Mouse (Mus musculus) neural tube, embryonic 13.5 days (tissue): ENCODE results near the gene Vps54. TPM values are rescaled to one million over a fixed set of nuclear protein-coding genes. Genes with fewer than 3 reads are reported as not detected.

ENCODE experiments used
- ATAC-seq: fragments of 200-750 bp; cut with Nextera tagmentation; 2 replicates; pipeline ENCODE4 v1.8.0; 2017; ENCODE audit warnings: low read depth, mild to moderate bottlenecking, moderate TSS enrichment, moderate library complexity
- H3K27ac ChIP-seq: fragments of 300-500 bp; sonication (generic); replicated peaks from 2 replicates; pipeline ENCODE4 v1.5.1; 2015; ENCODE audit warnings: moderate library complexity, mild to moderate bottlenecking, inconsistent platforms
- H3K27me3 ChIP-seq: fragments of 300-500 bp; sonication (generic); 2 replicates; pipeline ENCODE4 v1.6.1; 2015; ENCODE audit warnings: mild to moderate bottlenecking, inconsistent platforms
- H3K36me3 ChIP-seq: fragments of 300-500 bp; sonication (generic); 2 replicates; pipeline ENCODE4 v1.6.1; 2015; ENCODE audit warnings: mild to moderate bottlenecking, inconsistent platforms
- H3K4me1 ChIP-seq: fragments of 300-500 bp; sonication (generic); replicated peaks from 2 replicates; pipeline ENCODE4 v1.6.1; 2015; ENCODE audit warnings: inconsistent platforms
- H3K4me2 ChIP-seq: fragments of 300-500 bp; sonication (generic); 2 replicates; pipeline ENCODE4 v1.6.1; 2015; ENCODE audit warnings: inconsistent platforms, mild to moderate bottlenecking, moderate library complexity
- H3K4me3 ChIP-seq: fragments of 300-500 bp; sonication (generic); 2 replicates; pipeline ENCODE4 v1.5.1; 2015; ENCODE audit warnings: mild to moderate bottlenecking, inconsistent platforms
- H3K9ac ChIP-seq: fragments of 300-500 bp; sonication (generic); 2 replicates; pipeline ENCODE4 v1.6.1; 2015; ENCODE audit warnings: moderate library complexity, mild to moderate bottlenecking, inconsistent platforms
- H3K9me3 ChIP-seq: fragments of 300-500 bp; sonication (generic); 2 replicates; pipeline ENCODE4 v1.6.1; 2016; ENCODE audit warnings: inconsistent platforms
- WGBS: fragments of 180-500 bp; shearing (Covaris S2); methylation state at CpG from one replicate; pipeline ENCODE4 v1.1.7; 2015; 5-methylcytosine and 5-hydroxymethylcytosine counted together
- polyA plus RNA-seq: library from polyadenylated mRNA; unstranded; fragments of >200 nt; fragmentation: Nextera tagmentation; extraction: Ambion mirVana; gene quantifications from 2 replicates; pipeline ENCODE4 v1.2.1, GENCODE M21; 2015

The Vps54 gene
- polyA plus RNA-seq, 1 experiment from 2014 or later: 11.0 TPM

DNA sequence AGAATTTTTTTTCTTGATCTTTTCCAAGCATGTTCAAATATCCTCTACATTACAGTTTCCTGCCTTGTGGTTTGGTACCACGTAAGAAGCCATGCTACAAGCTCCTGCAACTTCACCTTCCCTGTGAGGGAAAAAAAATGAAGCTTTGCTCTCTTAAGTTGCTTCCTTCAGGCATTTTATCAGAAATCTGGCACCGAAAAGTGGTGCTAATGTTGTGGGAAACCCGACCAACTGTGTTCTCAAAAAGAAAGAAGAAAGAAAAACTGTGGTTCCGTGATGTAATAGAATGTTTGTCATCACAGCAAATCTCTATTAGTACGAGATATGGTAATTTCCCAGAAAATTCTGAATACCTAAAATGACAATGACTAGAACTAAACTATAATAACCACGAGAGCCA, 15.0 kb upstream of the Vps54 start:
- Histone ChIP-seq H3K36me3 (no peaks in the 10 kb centered on the region), H3K27me3 (no peaks in the 10 kb centered on the region), H3K9me3 (no peaks in the 10 kb centered on the region), H3K4me3 (no peak overlapping the region), H3K4me2 (no peak overlapping the region), H3K4me1 (no peaks in the 10 kb centered on the region), H3K9ac (no peak overlapping the region), H3K27ac (no peak overlapping the region)
- ATAC-seq: no peak
- 88% methylated on average over 6 of the region's 6 CpGs for WGBS

- Histone ChIP-seq H3K4me1 (no peaks in the 10 kb centered on the region), H3K9ac (no peak overlapping the region), H3K9me3 (no peaks in the 10 kb centered on the region), H3K4me3 (no peak overlapping the region), H3K4me2 (no peak overlapping the region), H3K27ac (no peak overlapping the region), H3K36me3 (no peaks in the 10 kb centered on the region), H3K27me3 (no peaks in the 10 kb centered on the region)
- ATAC-seq: no peak
Measured at GRCm38 (mm10) chr11:21224446-21224845, 14.6 kb upstream of the Vps54 start.

- H3K27ac ChIP-seq: no peak overlapping the region
- H3K4me3 ChIP-seq: no peak overlapping the region
- no peaks in the 10 kb centered on the region for H3K9me3 ChIP-seq
- H3K4me2 ChIP-seq: no peak overlapping the region
- no peaks in the 10 kb centered on the region for H3K27me3 ChIP-seq
- no peaks in the 10 kb centered on the region for H3K36me3 ChIP-seq
- ATAC-seq: no peak
- H3K4me1 ChIP-seq: no peaks in the 10 kb centered on the region
- no peak overlapping the region for H3K9ac ChIP-seq
Measured at GRCm38 (mm10) chr11:21224983-21225382, 14.1 kb upstream of the Vps54 start.

DNA sequence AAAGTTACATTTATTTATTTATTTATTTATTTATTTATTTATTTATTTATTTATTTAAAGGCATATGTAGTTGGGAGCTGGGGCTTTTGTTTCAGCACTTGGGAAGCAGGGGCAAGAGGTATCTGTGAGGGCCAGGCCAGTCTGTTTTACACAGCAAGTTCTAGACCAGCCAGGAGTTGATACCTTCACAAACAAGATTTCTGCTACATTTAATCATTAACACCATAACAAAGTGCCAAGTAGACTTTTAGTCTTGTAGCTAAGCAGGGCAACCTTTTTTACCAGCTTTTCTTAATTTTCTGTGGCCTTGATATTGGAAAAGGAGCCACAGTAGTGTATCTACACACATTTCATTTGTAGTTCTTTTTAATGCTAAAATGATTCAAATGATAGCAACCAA, 3.7 kb upstream of the Vps54 start:
- Histone ChIP-seq H3K36me3 (no peaks in the 10 kb centered on the region), H3K9me3 (no peaks in the 10 kb centered on the region), H3K9ac (no peak overlapping the region), H3K27me3 (no peaks in the 10 kb centered on the region), H3K4me2 (no peak overlapping the region), H3K4me1 (peaks cover 8% of the 10 kb centered on the region), H3K27ac (no peak overlapping the region), H3K4me3 (no peak overlapping the region)
- no peak for ATAC-seq

DNA sequence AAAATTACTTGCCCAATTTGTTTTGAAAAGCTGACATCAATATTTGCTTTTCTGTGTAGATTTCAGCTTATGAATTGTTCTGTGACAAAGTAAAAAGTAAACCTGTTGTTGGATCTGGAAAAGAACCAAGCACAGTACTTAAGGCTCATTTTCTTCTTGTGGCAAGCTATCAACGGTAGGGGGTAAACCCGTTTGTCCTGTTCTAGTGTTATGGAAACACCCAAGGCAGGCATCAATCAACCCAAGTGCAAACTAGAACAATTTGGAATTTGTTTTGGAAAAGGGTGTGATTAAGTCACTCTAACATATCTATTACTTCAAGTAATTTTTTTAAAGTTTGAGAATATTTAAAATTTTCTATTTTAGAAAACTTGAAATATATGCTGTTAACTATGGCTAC, 3.3 kb upstream of the Vps54 start:
- H3K4me3 ChIP-seq: no peak overlapping the region
- no peaks in the 10 kb centered on the region for H3K9me3 ChIP-seq
- no peak overlapping the region for H3K27ac ChIP-seq
- WGBS: 62% methylated on average over 2 of the region's 2 CpGs
- peaks cover 10% of the 10 kb centered on the region for H3K4me1 ChIP-seq
- H3K27me3 ChIP-seq: no peaks in the 10 kb centered on the region
- no peak overlapping the region for H3K9ac ChIP-seq
- no peak overlapping the region for H3K4me2 ChIP-seq
- ATAC-seq: no peak
- H3K36me3 ChIP-seq: no peaks in the 10 kb centered on the region

GRCm38 (mm10) chr11:21236996-21237395, 2.1 kb upstream of the Vps54 start:
- no peak overlapping the region for H3K4me3 ChIP-seq
- peaks cover 16% of the 10 kb centered on the region for H3K4me1 ChIP-seq
- no peaks in the 10 kb centered on the region for H3K9me3 ChIP-seq
- H3K27me3 ChIP-seq: no peaks in the 10 kb centered on the region
- WGBS: 85% methylated on average over 4 of the region's 4 CpGs
- H3K4me2 ChIP-seq: no peak overlapping the region
- no peak for ATAC-seq
- H3K36me3 ChIP-seq: no peaks in the 10 kb centered on the region
- H3K27ac ChIP-seq: no peak overlapping the region
- no peak overlapping the region for H3K9ac ChIP-seq

DNA sequence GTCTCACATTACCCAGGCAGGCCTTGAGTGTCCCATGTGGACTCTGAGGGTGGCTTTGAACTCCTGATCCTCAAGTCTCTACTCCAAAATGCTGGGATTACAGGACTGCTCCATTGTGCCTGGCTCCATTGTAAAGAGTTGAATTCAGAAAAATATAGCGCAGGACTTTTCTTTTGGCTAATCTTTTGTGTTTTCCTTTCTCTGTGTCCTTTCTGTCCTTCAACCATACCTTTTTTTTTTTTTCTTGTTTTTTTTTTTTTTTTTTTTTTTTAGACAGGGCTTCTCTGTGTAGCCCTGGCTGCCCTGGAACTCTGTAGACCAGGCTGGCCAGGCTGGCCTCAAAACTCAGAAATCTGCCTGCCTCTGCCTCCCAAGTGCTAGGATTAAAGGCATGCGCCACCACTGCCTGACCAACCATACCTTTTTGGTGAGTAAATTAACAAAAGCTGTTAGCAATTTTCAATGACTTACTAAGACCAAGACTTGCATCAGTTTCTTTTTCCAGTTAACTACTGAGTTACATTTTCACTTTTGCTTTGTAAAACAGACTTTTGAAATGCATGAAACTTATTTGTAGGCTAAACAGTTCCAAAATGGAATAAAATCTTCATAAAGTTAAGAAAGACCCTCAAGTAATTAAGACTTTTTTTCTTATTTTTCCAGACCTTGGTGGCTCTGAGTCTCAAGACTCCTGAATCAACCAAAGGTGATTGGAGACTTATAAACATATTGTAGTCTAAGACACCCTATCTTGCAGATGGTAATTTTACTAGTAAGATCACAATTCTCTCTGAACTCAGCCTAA, 1.4 kb upstream of the Vps54 start:
- no peaks in the 10 kb centered on the region for H3K36me3 ChIP-seq
- no peaks in the 10 kb centered on the region for H3K27me3 ChIP-seq
- H3K4me3 ChIP-seq: peak overlapping the region; percentile 73
- 100% methylated on average over 2 of the region's 2 CpGs for WGBS
- peaks cover 21% of the 10 kb centered on the region for H3K4me1 ChIP-seq
- peak overlapping the region; percentile 60 for H3K4me2 ChIP-seq
- H3K9me3 ChIP-seq: no peaks in the 10 kb centered on the region
- ATAC-seq: no peak
- no peak overlapping the region for H3K9ac ChIP-seq
- H3K27ac ChIP-seq: no peak overlapping the region

DNA sequence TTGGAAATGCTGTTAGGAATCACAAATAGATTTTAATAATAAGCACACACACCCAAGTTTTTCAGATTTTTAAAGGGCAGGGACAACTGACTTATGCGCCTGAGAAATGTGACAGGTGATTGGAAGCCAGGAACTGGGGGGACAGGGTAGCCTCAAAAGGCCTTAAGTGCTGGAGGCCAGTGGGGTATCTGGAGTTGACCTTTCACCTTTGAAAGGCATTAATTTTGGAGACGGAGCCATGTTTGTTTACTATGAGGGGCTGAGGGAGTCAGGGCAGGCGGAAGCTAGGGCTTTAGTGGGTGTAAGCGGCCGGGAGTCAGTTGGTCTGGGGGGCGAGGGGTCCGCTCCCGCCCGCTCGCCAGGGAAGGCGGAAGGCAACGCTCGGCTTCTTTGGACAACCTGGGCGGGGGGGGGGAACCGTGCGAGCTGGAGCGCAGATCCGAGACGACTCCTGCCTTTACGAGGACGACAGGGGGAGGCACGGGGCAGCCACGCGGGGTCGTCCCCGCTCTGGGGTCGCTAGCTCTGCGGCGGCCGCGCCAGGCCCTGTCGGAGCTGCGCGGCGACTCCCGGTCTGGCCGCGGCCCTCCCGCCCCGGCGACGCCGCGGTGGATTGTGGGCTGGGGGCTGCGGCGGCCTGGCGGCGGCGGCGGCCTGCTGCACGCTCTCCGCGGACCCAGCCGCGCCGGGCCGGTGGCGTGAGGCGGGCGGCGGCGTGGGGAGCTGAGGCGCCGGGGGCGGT, 631 bp upstream of the Vps54 start:
- peak overlapping the region; percentile 99 for H3K9ac ChIP-seq
- peak overlapping the region; percentile 98 for H3K27ac ChIP-seq
- peak overlapping the region; percentile 73 for H3K4me3 ChIP-seq
- no peaks in the 10 kb centered on the region for H3K27me3 ChIP-seq
- H3K36me3 ChIP-seq: no peaks in the 10 kb centered on the region
- H3K4me2 ChIP-seq: peak overlapping the region; percentile 60
- H3K4me1 ChIP-seq: peaks cover 21% of the 10 kb centered on the region
- H3K9me3 ChIP-seq: no peaks in the 10 kb centered on the region
- WGBS: 1% methylated on average over 49 of the region's 65 CpGs
- peak; percentile 92 for ATAC-seq

DNA sequence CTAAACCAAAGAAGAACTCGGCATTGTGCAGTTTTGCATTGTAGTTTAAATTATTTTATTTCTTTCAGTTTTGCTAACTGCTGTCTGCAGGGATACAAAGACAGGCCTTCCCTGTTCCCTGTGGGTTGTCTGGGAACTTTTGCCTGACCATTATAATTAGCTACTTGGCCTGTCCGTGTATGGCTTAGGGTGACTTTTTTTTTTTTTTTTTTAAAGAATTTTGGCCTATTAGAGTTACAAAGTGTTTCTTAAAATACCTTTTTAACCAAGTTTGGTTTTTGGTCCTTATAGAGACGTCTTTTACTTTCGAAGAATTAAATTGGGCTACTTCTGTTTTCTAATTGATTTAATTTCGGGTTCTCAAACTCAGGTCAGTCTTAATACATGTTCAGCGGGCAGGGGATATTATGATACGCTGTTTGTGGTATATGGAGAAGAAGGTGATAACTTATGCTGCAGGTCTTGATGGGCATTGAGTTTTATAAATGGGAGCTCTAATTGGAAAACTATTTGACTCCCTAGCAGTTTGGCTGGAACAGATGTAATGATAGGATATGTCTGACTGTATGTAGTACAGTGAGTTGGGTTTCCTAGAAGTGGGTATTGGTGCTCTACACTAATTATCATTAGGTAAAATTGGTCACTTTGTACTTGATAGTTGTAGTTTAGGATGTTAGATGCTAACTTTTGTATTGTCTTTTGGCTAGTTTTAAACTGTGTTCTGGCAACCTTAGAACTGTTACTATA, 855 bp downstream of the Vps54 start:
- no peaks in the 10 kb centered on the region for H3K36me3 ChIP-seq
- WGBS: 30% methylated on average over 7 of the region's 7 CpGs
- no peak; the same call in 1 of the 2 replicates for ATAC-seq
- H3K9ac ChIP-seq: peak overlapping the region; percentile 99
- H3K4me1 ChIP-seq: peaks cover 21% of the 10 kb centered on the region
- no peaks in the 10 kb centered on the region for H3K9me3 ChIP-seq
- H3K27ac ChIP-seq: peak overlapping the region; percentile 98
- peak overlapping the region; percentile 73 for H3K4me3 ChIP-seq
- no peaks in the 10 kb centered on the region for H3K27me3 ChIP-seq
- peak overlapping the region; percentile 60 for H3K4me2 ChIP-seq

DNA sequence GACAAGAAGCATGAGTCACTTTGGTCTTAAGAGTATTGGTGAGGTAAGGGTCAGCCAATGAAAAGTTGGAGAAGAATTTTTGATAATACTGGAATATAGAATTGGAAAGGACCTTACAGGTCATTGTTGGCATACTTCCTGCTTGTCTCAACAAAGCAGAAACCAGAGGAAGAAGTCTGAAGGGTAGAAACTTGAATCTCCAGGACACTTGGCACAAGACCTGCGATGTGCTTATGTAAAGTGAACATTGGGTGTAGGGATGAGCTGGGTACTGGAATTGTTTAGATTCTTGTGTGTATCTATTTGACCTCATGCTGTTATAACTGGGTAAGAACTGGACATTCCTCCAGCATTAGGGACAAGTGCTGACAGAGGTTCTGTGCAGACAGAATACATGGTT, 2.3 kb downstream of the Vps54 start:
- peaks cover 21% of the 10 kb centered on the region for H3K4me1 ChIP-seq
- no peaks in the 10 kb centered on the region for H3K27me3 ChIP-seq
- H3K4me2 ChIP-seq: no peak overlapping the region
- no peak overlapping the region for H3K4me3 ChIP-seq
- H3K27ac ChIP-seq: no peak overlapping the region
- no peaks in the 10 kb centered on the region for H3K36me3 ChIP-seq
- no peaks in the 10 kb centered on the region for H3K9me3 ChIP-seq
- H3K9ac ChIP-seq: no peak overlapping the region; the same call in 1 of the 2 replicates
- no peak for ATAC-seq
- 89% methylated on average over 1 of the region's 1 CpGs for WGBS

DNA sequence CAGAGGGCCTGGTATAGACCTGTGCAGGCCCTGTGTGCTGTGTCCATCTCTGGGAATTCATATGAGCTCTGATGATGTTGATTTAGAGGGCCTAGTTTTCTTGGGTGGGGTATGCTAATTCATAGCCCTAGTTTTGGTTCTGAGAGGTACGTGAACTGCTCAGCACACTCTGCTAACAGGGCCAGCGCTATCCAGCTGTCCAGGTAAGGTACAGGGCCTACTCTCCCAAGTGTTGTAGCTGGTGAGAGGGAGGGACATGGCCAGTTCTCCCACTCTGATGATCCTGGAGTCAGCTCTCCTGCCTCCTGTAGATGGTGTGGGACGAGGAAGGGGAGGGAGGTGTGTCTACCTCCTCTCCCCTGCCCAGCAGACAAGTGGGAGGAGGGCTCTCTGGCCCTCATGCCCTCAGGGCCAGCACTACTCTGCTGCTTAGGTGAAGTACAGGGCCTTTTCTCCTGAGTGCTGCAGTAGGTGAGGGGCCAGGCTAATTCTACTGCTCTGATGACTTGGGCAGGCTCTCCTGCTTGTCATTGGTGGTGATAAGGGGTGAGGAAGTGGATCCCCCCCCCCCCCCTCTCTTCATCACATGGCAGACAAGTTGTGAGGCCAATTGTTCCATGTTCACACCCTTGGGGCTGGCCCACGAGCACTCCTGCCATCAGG, 8.3 kb downstream of the Vps54 start:
- no peak overlapping the region for H3K27ac ChIP-seq
- H3K4me1 ChIP-seq: peaks cover 7% of the 10 kb centered on the region
- H3K9ac ChIP-seq: no peak overlapping the region
- no peak overlapping the region for H3K4me3 ChIP-seq
- ATAC-seq: no peak; the same call in 1 of the 2 replicates
- WGBS: 80% methylated on average over 4 of the region's 4 CpGs
- no peak overlapping the region for H3K4me2 ChIP-seq
- H3K9me3 ChIP-seq: no peaks in the 10 kb centered on the region
- no peaks in the 10 kb centered on the region for H3K27me3 ChIP-seq
- no peaks in the 10 kb centered on the region for H3K36me3 ChIP-seq

DNA sequence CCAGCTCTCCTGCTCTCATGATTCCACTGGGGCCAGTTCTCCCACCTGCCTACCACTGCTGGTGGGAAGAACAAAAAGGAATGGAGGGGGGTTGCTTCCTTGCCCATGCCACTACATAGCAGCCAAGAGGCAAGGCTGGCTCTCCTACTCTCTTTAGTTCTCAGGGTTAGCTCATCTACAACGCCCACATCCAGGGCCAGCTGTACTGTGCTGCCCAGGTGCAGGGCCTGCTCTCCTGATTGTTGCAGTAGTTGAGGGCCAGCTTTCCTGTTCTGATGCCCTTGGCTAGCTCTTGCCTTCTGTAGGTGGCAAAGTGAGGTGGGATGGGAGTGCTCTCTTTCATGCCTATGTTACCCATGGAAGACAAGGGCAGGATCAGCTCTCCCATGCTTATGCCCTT, 8.9 kb downstream of the Vps54 start:
- Histone ChIP-seq H3K4me2 (no peak overlapping the region), H3K4me3 (no peak overlapping the region), H3K9me3 (no peaks in the 10 kb centered on the region), H3K4me1 (peaks cover 9% of the 10 kb centered on the region), H3K36me3 (no peaks in the 10 kb centered on the region), H3K27ac (no peak overlapping the region), H3K9ac (no peak overlapping the region), H3K27me3 (no peaks in the 10 kb centered on the region)
- ATAC-seq: no peak
- WGBS: 92% methylated on average over 1 of the region's 1 CpGs
